Mouse (Mus musculus) cortical plate, adult 2 months (tissue): Measurements from ENCODE around the gene Duoxa2.

Source experiments
- CTCF ChIP-seq: fragments of 200-500 bp; IDR thresholded peaks from 2 replicates; pipeline ENCODE4 v1.5.1; 2011; ENCODE audit warnings: mild to moderate bottlenecking, control low read depth, low read length; ENCODE audit not compliant: insufficient read depth; ENCODE audit errors: extremely low read depth
- POLR2A ChIP-seq: fragments of 200-500 bp; IDR thresholded peaks from 2 replicates; pipeline ENCODE4 v1.6.1; 2011; ENCODE audit warnings: mild to moderate bottlenecking, low read length, control low read depth; ENCODE audit not compliant: insufficient read depth; ENCODE audit errors: extremely low read depth

GRCm38 (mm10) chr2:122334170-122334569 lies 35.5 kb downstream of the Duoxa2 start:
- TF ChIP-seq POLR2A (no peak), CTCF (no peak)
